Mouse (Mus musculus): Measurements from ENCODE around the gene Mdk. TPM values are rescaled to one million over a fixed set of nuclear protein-coding genes. Genes with fewer than 3 reads are reported as not detected.

The Mdk gene
- polyA plus RNA-seq, 1 experiment, result 78.9 TPM

DNA sequence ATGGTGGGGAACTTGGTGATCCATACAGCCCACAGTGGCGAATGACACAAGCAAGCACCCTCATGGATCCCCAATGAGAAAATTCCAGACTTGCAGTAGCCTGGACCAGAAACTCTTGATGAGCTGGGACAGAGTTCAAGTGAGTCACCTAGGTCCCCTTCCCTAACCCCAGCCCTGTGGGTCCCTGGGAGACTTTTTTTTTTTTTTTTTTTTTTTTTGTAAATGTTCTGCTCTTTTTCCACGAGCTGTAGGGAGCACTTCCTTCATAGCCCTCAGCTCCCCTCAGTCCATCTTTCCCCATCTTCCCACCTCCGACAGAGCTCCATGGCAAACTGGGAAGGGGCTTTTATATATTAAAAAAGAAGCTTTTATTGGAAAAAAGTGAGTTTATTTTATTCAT, 2.6 kb downstream of the Mdk start:
- DNase-seq, result peak in 1 of 2 experiments; percentile 19
- H3K27ac ChIP-seq (ENCODE audit: insufficient read depth, low read length), result no peak overlapping the region
- no peak overlapping the region for H3K4me3 ChIP-seq (replicated peaks; ENCODE audit: insufficient read depth, low read depth, low read length)
- TF ChIP-seq POLR2A (IDR thresholded peaks at IDR 0.05; ENCODE audit: borderline replicate concordance, insufficient read depth, low read length) (no peak), CTCF (IDR thresholded peaks at IDR 0.05; ENCODE audit: borderline replicate concordance, insufficient read depth, low read depth, low read length) (no peak)
- H3K4me1 ChIP-seq (ENCODE audit: control insufficient read depth, insufficient read depth, low read length), result peaks cover 46% of the 10 kb centered on the region
- no peaks in the 10 kb centered on the region for H3K27me3 ChIP-seq (ENCODE audit: control insufficient read depth, insufficient read depth, low read length)
- WGBS, result 83% methylated on average over 3 of the region's 3 CpGs

GRCm38 (mm10) chr2:91928534-91929350, 3.4 kb downstream of the Mdk start:
- Histone ChIP-seq H3K4me1 (ENCODE audit: control insufficient read depth, insufficient read depth, low read length) (peaks cover 40% of the 10 kb centered on the region), H3K4me3 (replicated peaks; ENCODE audit: insufficient read depth, low read depth, low read length) (peak overlapping the region; percentile 35), H3K27ac (ENCODE audit: insufficient read depth, low read length) (no peak overlapping the region), H3K27me3 (ENCODE audit: control insufficient read depth, insufficient read depth, low read length) (no peaks in the 10 kb centered on the region)
- no peak for TF ChIP-seq POLR2A (IDR thresholded peaks at IDR 0.05; ENCODE audit: borderline replicate concordance, insufficient read depth, low read length)
- no peak for TF ChIP-seq CTCF (IDR thresholded peaks at IDR 0.05; ENCODE audit: borderline replicate concordance, insufficient read depth, low read depth, low read length)
- DNase-seq, result peak; percentile 54 to 63
- WGBS, result 43% methylated on average over 23 of the region's 23 CpGs

DNA sequence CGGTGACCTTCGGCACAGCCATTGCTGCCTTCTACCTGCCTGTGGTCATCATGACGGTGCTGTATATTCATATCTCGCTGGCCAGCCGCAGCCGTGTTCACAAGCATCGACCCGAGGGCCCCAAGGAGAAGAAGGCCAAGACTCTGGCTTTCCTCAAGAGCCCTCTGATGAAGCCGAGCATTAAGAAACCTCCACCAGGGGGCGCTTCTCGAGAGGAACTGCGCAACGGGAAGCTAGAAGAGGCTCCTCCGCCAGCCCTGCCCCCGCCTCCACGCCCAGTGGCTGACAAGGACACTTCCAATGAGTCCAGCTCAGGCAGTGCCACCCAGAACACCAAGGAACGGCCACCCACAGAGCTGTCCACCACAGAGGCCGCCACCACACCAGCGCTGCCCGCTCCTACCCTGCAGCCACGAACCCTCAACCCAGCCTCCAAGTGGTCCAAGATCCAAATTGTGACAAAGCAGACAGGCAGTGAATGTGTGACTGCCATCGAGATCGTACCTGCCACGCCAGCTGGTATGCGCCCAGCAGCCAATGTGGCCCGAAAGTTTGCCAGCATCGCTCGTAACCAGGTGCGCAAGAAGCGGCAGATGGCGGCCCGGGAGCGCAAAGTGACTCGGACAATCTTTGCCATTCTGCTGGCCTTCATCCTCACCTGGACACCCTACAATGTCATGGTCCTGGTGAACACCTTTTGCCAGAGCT, 4.1 kb downstream of the Mdk start:
- DNase-seq, result peak; percentile 81 to 85
- WGBS, result 26% methylated on average over 34 of the region's 34 CpGs
- no peaks in the 10 kb centered on the region; the same call in 1 of the 2 replicates for H3K27me3 ChIP-seq (ENCODE audit: control insufficient read depth, insufficient read depth, low read length)
- H3K27ac ChIP-seq (ENCODE audit: insufficient read depth, low read length), result no peak overlapping the region
- peak overlapping the region; percentile 35 for H3K4me3 ChIP-seq (replicated peaks; ENCODE audit: insufficient read depth, low read depth, low read length)
- TF ChIP-seq CTCF (IDR thresholded peaks at IDR 0.05; ENCODE audit: borderline replicate concordance, insufficient read depth, low read depth, low read length) (peak; percentile 60; the same call in 1 of the 2 replicates), POLR2A (IDR thresholded peaks at IDR 0.05; ENCODE audit: borderline replicate concordance, insufficient read depth, low read length) (no peak)
- peaks cover 35% of the 10 kb centered on the region for H3K4me1 ChIP-seq (ENCODE audit: control insufficient read depth, insufficient read depth, low read length)

DNA sequence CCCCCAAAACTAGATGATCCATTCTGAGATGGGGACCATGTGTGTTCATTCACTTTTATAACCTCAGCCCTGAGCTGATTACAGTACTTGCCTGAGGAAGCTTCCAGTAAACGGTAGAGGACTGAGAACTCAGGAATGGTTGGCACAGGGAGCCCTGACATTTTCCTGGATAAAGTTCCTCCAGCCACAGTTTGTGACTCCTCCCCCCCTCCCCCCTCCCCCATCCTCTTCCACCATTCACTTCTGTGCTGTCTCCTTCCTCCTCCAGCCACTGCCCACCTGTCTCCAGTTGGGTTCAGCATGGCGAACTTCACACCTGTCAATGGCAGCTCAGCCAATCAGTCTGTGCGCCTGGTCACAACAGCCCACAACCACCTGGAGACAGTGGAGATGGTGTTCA, 5.1 kb downstream of the Mdk start, which contains the start of gene Chrm4:
TSS of gene Chrm4 (plus strand) at position 301 of the 400 bp plus-strand sequence.
- TF ChIP-seq CTCF (IDR thresholded peaks at IDR 0.05; ENCODE audit: borderline replicate concordance, insufficient read depth, low read depth, low read length) (no peak), POLR2A (IDR thresholded peaks at IDR 0.05; ENCODE audit: borderline replicate concordance, insufficient read depth, low read length) (no peak)
- no peak for DNase-seq
- no peak within 1 kb of the TSS for H3K27ac ChIP-seq (ENCODE audit: insufficient read depth, low read length)
- peaks cover 3% of the 10 kb centered on the region; the same call in 1 of the 2 replicates for H3K27me3 ChIP-seq (ENCODE audit: control insufficient read depth, insufficient read depth, low read length)
- peaks cover 30% of the 10 kb centered on the region for H3K4me1 ChIP-seq (ENCODE audit: control insufficient read depth, insufficient read depth, low read length)
- WGBS, result 79% methylated on average over 3 of the region's 3 CpGs
- peak within 1 kb of the TSS; percentile 35 for H3K4me3 ChIP-seq (replicated peaks; ENCODE audit: insufficient read depth, low read depth, low read length)

DNA sequence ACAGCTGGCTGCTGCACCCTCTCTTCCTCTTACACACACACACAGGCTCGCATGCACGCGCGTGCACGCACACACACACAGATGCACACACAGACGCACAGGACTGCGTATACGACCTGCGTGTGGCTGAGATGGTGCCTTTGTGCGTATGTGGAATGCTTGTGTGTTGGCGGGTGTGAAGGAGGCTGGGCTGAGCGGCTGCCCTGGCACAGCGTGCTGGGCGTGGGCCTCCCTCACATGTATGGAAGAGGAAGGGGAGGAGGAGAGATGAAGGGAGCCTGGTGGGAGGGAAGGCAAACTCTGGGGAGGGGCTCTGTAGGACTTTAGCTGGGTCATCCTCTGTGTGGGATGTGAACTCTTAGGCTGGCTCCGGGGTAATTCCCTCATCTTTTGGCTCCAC, 6.7 kb downstream of the Mdk start:
- peak in 1 of 2 experiments; percentile 11 for DNase-seq
- Histone ChIP-seq H3K27ac (ENCODE audit: insufficient read depth, low read length) (no peak overlapping the region), H3K27me3 (ENCODE audit: control insufficient read depth, insufficient read depth, low read length) (peaks cover 4% of the 10 kb centered on the region; the same call in 1 of the 2 replicates), H3K4me1 (ENCODE audit: control insufficient read depth, insufficient read depth, low read length) (peaks cover 20% of the 10 kb centered on the region), H3K4me3 (replicated peaks; ENCODE audit: insufficient read depth, low read depth, low read length) (no peak overlapping the region)
- WGBS, result 84% methylated on average over 15 of the region's 15 CpGs
- TF ChIP-seq CTCF (IDR thresholded peaks at IDR 0.05; ENCODE audit: borderline replicate concordance, insufficient read depth, low read depth, low read length) (no peak), POLR2A (IDR thresholded peaks at IDR 0.05; ENCODE audit: borderline replicate concordance, insufficient read depth, low read length) (no peak)

DNA sequence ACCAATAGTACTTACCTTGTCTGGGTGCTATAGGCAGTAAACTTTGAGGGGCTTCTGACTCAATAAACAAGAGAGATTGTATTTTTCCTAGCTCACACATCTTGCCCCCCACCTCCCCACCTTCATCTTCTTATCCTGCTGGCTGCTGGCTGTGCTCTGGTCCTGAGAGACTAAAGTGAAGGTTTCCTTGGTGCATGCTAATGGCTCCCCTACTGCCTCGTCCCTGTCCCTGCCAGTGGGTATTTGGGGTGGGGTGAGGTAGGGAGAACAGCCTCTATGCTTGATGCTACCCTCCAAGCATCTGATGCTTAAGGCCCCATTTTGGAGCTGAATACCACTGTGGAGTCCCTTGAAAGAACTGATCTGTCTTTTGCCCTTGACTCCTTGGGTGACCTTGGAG, 7.4 kb downstream of the Mdk start:
- WGBS, result 88% methylated on average over 1 of the region's 1 CpGs
- H3K4me3 ChIP-seq (replicated peaks; ENCODE audit: insufficient read depth, low read depth, low read length), result no peak overlapping the region
- peaks cover 4% of the 10 kb centered on the region; the same call in 1 of the 2 replicates for H3K27me3 ChIP-seq (ENCODE audit: control insufficient read depth, insufficient read depth, low read length)
- no peak for DNase-seq
- no peak for TF ChIP-seq POLR2A (IDR thresholded peaks at IDR 0.05; ENCODE audit: borderline replicate concordance, insufficient read depth, low read length)
- TF ChIP-seq CTCF (IDR thresholded peaks at IDR 0.05; ENCODE audit: borderline replicate concordance, insufficient read depth, low read depth, low read length), result no peak
- H3K27ac ChIP-seq (ENCODE audit: insufficient read depth, low read length), result no peak overlapping the region
- peaks cover 18% of the 10 kb centered on the region for H3K4me1 ChIP-seq (ENCODE audit: control insufficient read depth, insufficient read depth, low read length)

DNA sequence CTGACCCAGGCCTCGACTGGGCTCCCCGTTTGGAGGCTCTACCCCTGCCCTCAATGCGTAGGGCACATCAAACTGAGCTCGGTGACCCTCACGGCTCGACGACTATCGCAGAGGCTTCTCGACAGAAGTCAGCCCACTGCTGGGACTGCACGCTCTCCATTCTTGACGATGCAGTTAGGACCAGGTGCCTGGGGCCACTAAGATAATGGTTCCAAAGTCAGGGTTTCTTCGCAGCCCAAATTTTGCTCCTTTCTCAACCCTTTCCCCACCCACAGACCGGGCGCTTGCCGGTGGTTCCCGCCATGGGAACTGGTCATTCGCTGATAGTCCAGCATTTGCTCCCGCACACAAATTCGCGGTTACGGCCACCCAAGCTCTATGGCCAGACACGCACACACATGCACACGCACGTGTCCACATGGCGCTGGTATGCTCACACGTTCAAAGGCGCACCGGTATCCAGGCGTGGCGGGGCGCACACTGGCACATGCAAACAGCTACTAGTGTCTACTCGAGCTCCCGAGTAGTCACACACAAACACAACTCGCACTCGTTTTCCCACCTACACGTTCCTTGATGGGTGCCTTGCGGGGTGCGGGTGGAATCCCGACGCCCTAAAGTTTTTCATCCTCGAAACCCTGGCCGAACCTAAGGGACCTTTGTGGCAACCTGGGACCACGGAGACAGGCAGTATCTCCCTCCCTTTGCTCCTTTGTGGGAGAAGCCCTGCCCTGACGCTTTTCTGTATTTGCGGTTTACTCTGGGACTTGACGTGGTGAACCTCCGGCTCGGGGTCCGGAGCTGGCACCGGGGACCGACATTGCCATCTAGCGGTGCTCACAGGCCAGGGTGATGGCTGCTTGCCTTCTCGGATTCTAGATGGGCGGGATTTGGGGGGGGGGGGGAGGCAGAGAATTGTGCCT, 8.4 kb downstream of the Mdk start:
- peak overlapping the region; percentile 52 for H3K4me3 ChIP-seq (replicated peaks; ENCODE audit: insufficient read depth, low read depth, low read length)
- H3K27ac ChIP-seq (ENCODE audit: insufficient read depth, low read length), result no peak overlapping the region
- peak; percentile 80 for TF ChIP-seq CTCF (IDR thresholded peaks at IDR 0.05; ENCODE audit: borderline replicate concordance, insufficient read depth, low read depth, low read length)
- no peak for TF ChIP-seq POLR2A (IDR thresholded peaks at IDR 0.05; ENCODE audit: borderline replicate concordance, insufficient read depth, low read length)
- whole genome bisulfite sequencing, result 7% methylated on average over 54 of the region's 54 CpGs
- peaks cover 10% of the 10 kb centered on the region for H3K4me1 ChIP-seq (ENCODE audit: control insufficient read depth, insufficient read depth, low read length)
- peaks cover 4% of the 10 kb centered on the region; the same call in 1 of the 2 replicates for H3K27me3 ChIP-seq (ENCODE audit: control insufficient read depth, insufficient read depth, low read length)
- peak; percentile 71 to 78 for DNase-seq
